Mouse (Mus musculus) myocyte (in vitro differentiated cells): ENCODE data around the gene Slc27a1.

ENCODE experiments used
- E2F4 ChIP-seq: IDR thresholded peaks from one replicate; pipeline ENCODE4 v1.6.1; 2011; ENCODE audit warnings: mild to moderate bottlenecking, control low read depth, moderate library complexity; ENCODE audit not compliant: insufficient read depth
- MAX ChIP-seq: IDR thresholded peaks from one replicate; pipeline ENCODE4 v1.6.1; 2011; ENCODE audit warnings: low read depth, mild to moderate bottlenecking, control low read depth

- TF ChIP-seq E2F4 (no peak), MAX (no peak)
Observed at GRCm38 (mm10) chr8:71537028-71537867, 31.4 kb upstream of the Slc27a1 start, which contains the start of gene Bst2.
